Mouse (Mus musculus) thymus, postnatal 4 days (tissue): Measurements from ENCODE around the gene Dbt.

Experiments used
- DNase-seq: peaks from one replicate; pipeline ENCODE4 v3.0.0; 2021

Gene Dbt

GRCm38 (mm10) chr3:116542532-116542931, 29.7 kb downstream of the Dbt start:
- no peak for DNase-seq

GRCm38 (mm10) chr3:116547430-116547829, 34.6 kb downstream of the Dbt start:
- no peak for DNase-seq

GRCm38 (mm10) chr3:116551362-116551761, 38.5 kb downstream of the Dbt start:
- no peak for DNase-seq

- peak; percentile 57 for DNase-seq
These were observed 48.4 kb downstream of the Dbt start for GRCm38 (mm10) chr3:116561315-116561714.

- no peak for DNase-seq
These were observed 49.7 kb downstream of the Dbt start, which contains the start of gene Lrrc39 for GRCm38 (mm10) chr3:116562408-116563094. TSS of gene Lrrc39 (plus strand) at chr3:116562973.

- DNase-seq = no peak
These were observed 50.2 kb downstream of the Dbt start for GRCm38 (mm10) chr3:116563095-116563492.

GRCm38 (mm10) chr3:116570628-116571027, 57.8 kb downstream of the Dbt start:
- DNase-seq = no peak

- peak; percentile 27 for DNase-seq
These were observed 64.4 kb downstream of the Dbt start for GRCm38 (mm10) chr3:116577286-116577685.

- no peak for DNase-seq
These were observed 69.3 kb downstream of the Dbt start for GRCm38 (mm10) chr3:116582201-116582600.

GRCm38 (mm10) chr3:116594076-116594727, 81.3 kb downstream of the Dbt start:
- no peak for DNase-seq

GRCm38 (mm10) chr3:116594728-116595602, 82.1 kb downstream of the Dbt start, which contains the start of gene Sass6:
TSS of gene Sass6 (plus strand) at chr3:116594982.
- DNase-seq = peak; percentile 99

GRCm38 (mm10) chr3:116595603-116595991, 82.7 kb downstream of the Dbt start:
- DNase-seq = no peak
